Mouse (Mus musculus) cerebellum, adult 11 months (tissue): Measurements from ENCODE around the gene Fam50b.
A peak's percentile ranks its signal among the peaks of the same experiment; 100 is the strongest.

Experiments used
- DNase-seq: peaks from one replicate; pipeline ENCODE4 v3.0.0; 2022

Fam50b gene

GRCm38 (mm10) chr13:34739071-34739470 is 4.4 kb downstream of the Fam50b start:
- DNase-seq: no peak

GRCm38 (mm10) chr13:34741254-34741653 is 6.6 kb downstream of the Fam50b start:
- no peak for DNase-seq

- no peak for DNase-seq
Measured at GRCm38 (mm10) chr13:34741813-34742568, 7.3 kb downstream of the Fam50b start.

- no peak for DNase-seq
Measured at GRCm38 (mm10) chr13:34746811-34747210, 12.2 kb downstream of the Fam50b start.

- DNase-seq: no peak
Measured at GRCm38 (mm10) chr13:34748530-34748929, 13.9 kb downstream of the Fam50b start.

- no peak for DNase-seq
Measured at GRCm38 (mm10) chr13:34759202-34759601, 24.6 kb downstream of the Fam50b start.

GRCm38 (mm10) chr13:34760518-34761287 is 26.1 kb downstream of the Fam50b start:
- DNase-seq: no peak

- DNase-seq: no peak
Measured at GRCm38 (mm10) chr13:34762136-34762535, 27.5 kb downstream of the Fam50b start.

GRCm38 (mm10) chr13:34762865-34763264 is 28.2 kb downstream of the Fam50b start:
- no peak for DNase-seq

- no peak for DNase-seq
Measured at GRCm38 (mm10) chr13:34765269-34765668, 30.6 kb downstream of the Fam50b start.

GRCm38 (mm10) chr13:34766572-34766971 is 31.9 kb downstream of the Fam50b start:
- DNase-seq: no peak

- no peak for DNase-seq
Measured at GRCm38 (mm10) chr13:34767527-34768292, 33.1 kb downstream of the Fam50b start.

- no peak for DNase-seq
Measured at GRCm38 (mm10) chr13:34776767-34777166, 42.1 kb downstream of the Fam50b start.

GRCm38 (mm10) chr13:34780856-34781610 is 46.4 kb downstream of the Fam50b start:
- DNase-seq: no peak

GRCm38 (mm10) chr13:34781611-34782009 is 47.0 kb downstream of the Fam50b start:
- DNase-seq: no peak

GRCm38 (mm10) chr13:34784818-34785217 is 50.2 kb downstream of the Fam50b start:
- no peak for DNase-seq

GRCm38 (mm10) chr13:34786634-34787033 is 52.0 kb downstream of the Fam50b start:
- no peak for DNase-seq

- DNase-seq: no peak
Measured at GRCm38 (mm10) chr13:34787546-34787945, 52.9 kb downstream of the Fam50b start.

GRCm38 (mm10) chr13:34789176-34789818 is 54.6 kb downstream of the Fam50b start:
- DNase-seq: no peak

- no peak for DNase-seq
Measured at GRCm38 (mm10) chr13:34793066-34793465, 58.4 kb downstream of the Fam50b start.

- DNase-seq: peak; percentile 14
Measured at GRCm38 (mm10) chr13:34793816-34794215, 59.2 kb downstream of the Fam50b start.

GRCm38 (mm10) chr13:34794426-34794825 is 59.8 kb downstream of the Fam50b start:
- no peak for DNase-seq
